Mouse (Mus musculus): Measurements from ENCODE around the gene Rala. TPM values are rescaled to one million over a fixed set of nuclear protein-coding genes. Genes with fewer than 3 reads are reported as not detected.

Rala gene
- total and polyA plus RNA-seq, 3 experiments: 8.4 to 30.1 (median 24.2) TPM

DNA sequence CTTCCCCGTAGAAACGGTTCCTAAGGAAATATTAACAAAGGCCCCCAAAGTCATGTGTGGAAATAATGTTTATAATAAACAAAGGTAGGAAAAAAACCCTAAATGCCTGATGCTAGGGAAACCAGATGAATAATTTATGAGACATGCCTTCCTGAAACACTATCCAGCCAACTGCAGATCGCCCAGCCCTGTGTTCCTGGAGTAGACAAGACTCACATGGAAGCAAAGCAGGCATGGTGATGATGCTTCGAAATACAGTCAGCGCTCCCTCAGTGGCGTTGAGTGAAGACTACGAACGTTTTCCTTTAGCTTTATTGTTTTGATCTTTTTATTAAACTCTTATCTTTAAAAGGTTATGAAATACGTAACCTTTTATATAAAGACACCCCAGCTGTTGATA is 87.0 kb downstream of the Rala start:
- no peak for ATAC-seq (ENCODE audit: extremely low read depth, insufficient number of reproducible peaks, low FRiP score, poor library complexity, severe bottlenecking)

DNA sequence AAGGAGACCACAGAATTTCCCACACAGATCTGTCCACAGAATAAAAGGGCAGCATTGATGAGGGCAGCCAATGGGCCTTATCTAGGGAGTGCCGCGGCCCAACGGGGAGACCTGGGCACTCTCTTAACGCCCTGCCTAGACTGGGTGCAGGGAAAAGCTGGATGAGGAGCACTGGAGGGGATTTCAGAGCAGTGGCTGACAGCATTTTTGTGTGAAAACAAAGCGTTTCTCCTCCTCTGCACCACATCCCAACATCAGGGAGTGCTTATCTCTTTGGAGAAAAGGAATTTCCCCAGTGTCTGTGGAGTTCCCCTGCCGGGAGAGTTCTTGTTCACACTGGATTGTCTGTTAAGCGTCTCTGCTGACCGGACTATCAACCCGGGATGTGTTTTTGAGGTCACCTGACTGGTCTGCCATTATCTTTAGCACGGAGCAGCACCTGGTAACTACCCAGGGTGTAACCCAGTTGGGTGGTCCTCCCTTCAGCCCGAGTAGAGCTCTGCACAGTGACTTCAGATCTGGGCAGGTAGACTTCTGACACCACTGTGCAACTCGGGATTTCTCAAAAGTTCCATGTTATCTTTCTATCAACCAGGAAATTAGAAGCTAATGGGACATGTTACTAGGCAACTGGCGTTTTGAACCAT is 88.4 kb downstream of the Rala start:
- DNase-seq (ENCODE audit: low spot score) (no peak), ATAC-seq (ENCODE audit: extremely low read depth, insufficient number of reproducible peaks, low FRiP score, poor library complexity, severe bottlenecking) (no peak)
- H3K27me3 ChIP-seq (ENCODE audit: insufficient read depth, low read length): peaks cover 48% of the 10 kb centered on the region
- no peak for TF ChIP-seq CTCF (IDR thresholded peaks at IDR 0.05; ENCODE audit: low read depth, low read length)
- TF ChIP-seq GATA1 (IDR thresholded peaks at IDR 0.05; ENCODE audit: borderline replicate concordance, low read length): no peak
- TF ChIP-seq GATA2 (IDR thresholded peaks at IDR 0.05; ENCODE audit: borderline replicate concordance, low read depth, low read length): no peak
- TF ChIP-seq TAL1 (conservative IDR thresholded peaks at IDR 0.05; ENCODE audit: low read depth, low read length): no peak
- TF ChIP-seq POLR2AphosphoS5 (IDR thresholded peaks at IDR 0.05; ENCODE audit: insufficient replicate concordance, low read depth, low read length): no peak
- H3K36me3 ChIP-seq (replicated peaks): no peaks in the 10 kb centered on the region
- H3K4me3 ChIP-seq (ENCODE audit: low read depth, low read length): no peak overlapping the region
- no peaks in the 10 kb centered on the region for H3K4me1 ChIP-seq (ENCODE audit: insufficient read depth, low read depth, low read length)
- no peaks in the 10 kb centered on the region for H3K9me3 ChIP-seq (replicated peaks)

More for the DNA sequence above, 87.0 kb downstream of the Rala start:
- DNase-seq (ENCODE audit: low spot score): no peak
- no peak for TF ChIP-seq GATA1 (IDR thresholded peaks at IDR 0.05; ENCODE audit: borderline replicate concordance, low read length)
- TF ChIP-seq TAL1 (conservative IDR thresholded peaks at IDR 0.05; ENCODE audit: low read depth, low read length): no peak
- TF ChIP-seq CTCF (IDR thresholded peaks at IDR 0.05; ENCODE audit: low read depth, low read length): no peak
- no peak for TF ChIP-seq POLR2AphosphoS5 (IDR thresholded peaks at IDR 0.05; ENCODE audit: insufficient replicate concordance, low read depth, low read length)
- TF ChIP-seq GATA2 (IDR thresholded peaks at IDR 0.05; ENCODE audit: borderline replicate concordance, low read depth, low read length): no peak
- Histone ChIP-seq H3K9me3 (replicated peaks) (no peaks in the 10 kb centered on the region), H3K4me3 (ENCODE audit: low read depth, low read length) (no peak overlapping the region), H3K36me3 (replicated peaks) (no peaks in the 10 kb centered on the region), H3K4me1 (ENCODE audit: insufficient read depth, low read depth, low read length) (no peaks in the 10 kb centered on the region), H3K27me3 (ENCODE audit: insufficient read depth, low read length) (peaks cover 43% of the 10 kb centered on the region)

DNA sequence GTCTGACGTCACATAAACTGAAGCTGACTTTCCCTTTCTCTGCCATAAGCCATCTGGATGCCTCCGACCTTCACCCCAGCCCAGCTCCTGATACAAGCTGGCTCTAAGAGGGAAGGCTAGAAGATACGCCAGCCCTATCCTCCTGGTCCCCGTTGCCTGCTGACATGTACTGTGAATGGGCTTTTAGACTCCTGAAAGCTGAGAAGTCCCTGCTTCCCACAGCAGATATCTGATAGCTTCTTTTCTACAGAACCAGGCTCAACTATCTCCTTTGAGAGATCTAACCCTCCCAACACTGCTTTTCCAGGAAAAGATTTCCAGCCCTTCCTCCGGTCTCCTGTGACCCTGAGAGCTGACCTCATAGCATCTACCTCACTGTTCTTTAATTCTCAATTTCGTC is 89.3 kb downstream of the Rala start:
- no peak overlapping the region for H3K4me3 ChIP-seq (ENCODE audit: low read depth, low read length)
- peaks cover 48% of the 10 kb centered on the region for H3K27me3 ChIP-seq (ENCODE audit: insufficient read depth, low read length)
- no peak for TF ChIP-seq GATA2 (IDR thresholded peaks at IDR 0.05; ENCODE audit: borderline replicate concordance, low read depth, low read length)
- no peak for TF ChIP-seq GATA1 (IDR thresholded peaks at IDR 0.05; ENCODE audit: borderline replicate concordance, low read length)
- no peak for TF ChIP-seq TAL1 (conservative IDR thresholded peaks at IDR 0.05; ENCODE audit: low read depth, low read length)
- no peak for TF ChIP-seq CTCF (IDR thresholded peaks at IDR 0.05; ENCODE audit: low read depth, low read length)
- TF ChIP-seq POLR2AphosphoS5 (IDR thresholded peaks at IDR 0.05; ENCODE audit: insufficient replicate concordance, low read depth, low read length): no peak
- no peaks in the 10 kb centered on the region for H3K4me1 ChIP-seq (ENCODE audit: insufficient read depth, low read depth, low read length)
- no peaks in the 10 kb centered on the region for H3K36me3 ChIP-seq (replicated peaks)
- H3K9me3 ChIP-seq (replicated peaks): no peaks in the 10 kb centered on the region
- no peak for DNase-seq (ENCODE audit: low spot score)
- ATAC-seq (ENCODE audit: extremely low read depth, insufficient number of reproducible peaks, low FRiP score, poor library complexity, severe bottlenecking): no peak

DNA sequence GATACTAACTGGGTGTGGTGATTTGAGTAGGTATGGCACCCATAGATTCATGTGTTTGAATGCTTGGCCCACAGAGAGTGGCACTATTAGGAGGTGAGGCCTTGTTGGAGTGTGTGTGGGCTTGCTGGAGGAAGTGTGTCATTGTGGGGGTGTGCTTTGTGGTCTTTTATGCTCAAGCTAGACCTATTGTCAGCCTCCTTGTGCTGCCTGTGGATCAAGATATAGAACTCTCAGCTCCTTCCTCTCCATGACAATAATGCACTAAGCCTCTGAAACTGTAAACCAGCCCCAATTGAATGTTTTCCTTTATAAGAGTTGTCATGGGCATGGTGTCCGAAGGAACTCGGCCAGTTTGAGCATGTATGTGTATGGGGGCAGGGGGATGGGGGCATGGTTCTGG is 100.7 kb downstream of the Rala start:
- Histone ChIP-seq H3K4me3 (ENCODE audit: low read depth, low read length) (no peak overlapping the region), H3K36me3 (replicated peaks) (no peaks in the 10 kb centered on the region), H3K9me3 (replicated peaks) (no peaks in the 10 kb centered on the region), H3K4me1 (ENCODE audit: insufficient read depth, low read depth, low read length) (peaks cover 4% of the 10 kb centered on the region), H3K27me3 (ENCODE audit: insufficient read depth, low read length) (peaks cover 16% of the 10 kb centered on the region; the same call in 1 of the 2 replicates)
- DNase-seq (ENCODE audit: low spot score): no peak
- TF ChIP-seq TAL1 (conservative IDR thresholded peaks at IDR 0.05; ENCODE audit: low read depth, low read length) (no peak), GATA2 (IDR thresholded peaks at IDR 0.05; ENCODE audit: borderline replicate concordance, low read depth, low read length) (no peak)
- ATAC-seq (ENCODE audit: extremely low read depth, insufficient number of reproducible peaks, low FRiP score, poor library complexity, severe bottlenecking): no peak

DNA sequence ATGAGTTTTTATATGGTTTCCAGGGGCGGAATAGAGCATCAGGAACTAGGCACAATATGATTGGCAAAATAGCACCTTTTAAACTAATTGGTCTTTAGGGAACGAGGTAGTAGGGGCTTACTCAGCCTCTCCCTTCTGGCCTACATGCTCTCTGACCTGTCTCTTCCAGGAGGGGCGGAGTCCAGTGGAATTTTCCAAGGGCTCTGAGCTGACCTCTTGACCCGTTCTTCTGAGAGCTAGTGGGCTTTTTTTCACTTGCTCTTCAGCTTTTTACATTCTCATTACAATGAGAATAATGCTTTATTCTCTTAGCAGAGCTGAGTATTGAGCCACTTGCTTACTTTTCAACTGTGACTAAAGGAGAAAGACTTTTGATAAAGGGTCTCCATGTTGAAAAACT is 101.3 kb downstream of the Rala start:
- ATAC-seq (ENCODE audit: extremely low read depth, insufficient number of reproducible peaks, low FRiP score, poor library complexity, severe bottlenecking): no peak
- DNase-seq (ENCODE audit: low spot score): no peak
- Histone ChIP-seq H3K4me1 (ENCODE audit: insufficient read depth, low read depth, low read length) (peaks cover 9% of the 10 kb centered on the region), H3K4me3 (ENCODE audit: low read depth, low read length) (no peak overlapping the region), H3K36me3 (replicated peaks) (no peaks in the 10 kb centered on the region), H3K27me3 (ENCODE audit: insufficient read depth, low read length) (peaks cover 16% of the 10 kb centered on the region; the same call in 1 of the 2 replicates), H3K9me3 (replicated peaks) (no peaks in the 10 kb centered on the region)
- TF ChIP-seq POLR2AphosphoS5 (IDR thresholded peaks at IDR 0.05; ENCODE audit: insufficient replicate concordance, low read depth, low read length) (no peak), CTCF (IDR thresholded peaks at IDR 0.05; ENCODE audit: low read depth, low read length) (no peak), GATA1 (IDR thresholded peaks at IDR 0.05; ENCODE audit: borderline replicate concordance, low read length) (no peak), TAL1 (conservative IDR thresholded peaks at IDR 0.05; ENCODE audit: low read depth, low read length) (no peak), GATA2 (IDR thresholded peaks at IDR 0.05; ENCODE audit: borderline replicate concordance, low read depth, low read length) (no peak)

DNA sequence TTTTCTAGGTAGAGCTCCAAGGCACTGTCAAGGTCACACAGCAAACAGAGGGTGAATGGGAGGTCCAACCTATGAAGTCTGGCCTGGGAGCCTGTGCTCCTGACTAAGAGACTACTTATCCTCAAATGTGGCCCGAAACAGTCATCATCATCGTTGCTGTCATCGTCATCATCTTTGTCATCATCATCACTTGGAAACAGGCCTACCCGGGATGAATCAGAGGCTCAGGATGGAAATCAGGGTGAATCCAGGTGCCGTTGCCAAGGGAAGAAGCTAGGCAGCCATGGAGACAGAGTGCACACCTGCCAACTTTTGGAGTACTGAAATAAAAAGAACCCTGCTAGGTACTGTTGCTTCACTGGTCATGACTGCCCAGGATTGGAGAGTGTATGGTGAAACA is 104.9 kb downstream of the Rala start:
- no peak for TF ChIP-seq POLR2AphosphoS5 (IDR thresholded peaks at IDR 0.05; ENCODE audit: insufficient replicate concordance, low read depth, low read length)
- no peak for TF ChIP-seq CTCF (IDR thresholded peaks at IDR 0.05; ENCODE audit: low read depth, low read length)
- no peak for TF ChIP-seq TAL1 (conservative IDR thresholded peaks at IDR 0.05; ENCODE audit: low read depth, low read length)
- no peak for TF ChIP-seq GATA2 (IDR thresholded peaks at IDR 0.05; ENCODE audit: borderline replicate concordance, low read depth, low read length)
- ATAC-seq (ENCODE audit: extremely low read depth, insufficient number of reproducible peaks, low FRiP score, poor library complexity, severe bottlenecking): no peak

More for the DNA sequence above, 104.9 kb downstream of the Rala start:
- no peak for DNase-seq (ENCODE audit: low spot score)
- Histone ChIP-seq H3K36me3 (replicated peaks) (no peaks in the 10 kb centered on the region), H3K27me3 (ENCODE audit: insufficient read depth, low read length) (peaks cover 16% of the 10 kb centered on the region; the same call in 1 of the 2 replicates), H3K4me1 (ENCODE audit: insufficient read depth, low read depth, low read length) (peaks cover 21% of the 10 kb centered on the region), H3K9me3 (replicated peaks) (no peaks in the 10 kb centered on the region), H3K4me3 (ENCODE audit: low read depth, low read length) (no peak overlapping the region)

Data from G1E (cell line).